Mouse (Mus musculus): Measurements from ENCODE around the gene Tusc2.

GRCm38 (mm10) chr9:107539940-107540339 lies 23.1 kb upstream of the Tusc2 start:
- TF ChIP-seq CTCF (conservative IDR thresholded peaks at IDR 0.05; ENCODE audit: insufficient read depth, insufficient read length, low read depth, low read length) (no peak), POLR2A (IDR thresholded peaks at IDR 0.05; ENCODE audit: low read depth, low read length) (no peak)

Measured in kidney, adult 2 months (tissue).